Mouse (Mus musculus) myocyte (in vitro differentiated cells): ENCODE measurements around the gene Ninl.

ENCODE experiments used
- E2F4 ChIP-seq: IDR thresholded peaks from one replicate; pipeline ENCODE4 v1.6.1; 2011; ENCODE audit warnings: mild to moderate bottlenecking, control low read depth, moderate library complexity; ENCODE audit not compliant: insufficient read depth
- MAX ChIP-seq: IDR thresholded peaks from one replicate; pipeline ENCODE4 v1.6.1; 2011; ENCODE audit warnings: low read depth, mild to moderate bottlenecking, control low read depth
- POLR2A ChIP-seq: IDR thresholded peaks from one replicate; pipeline ENCODE4 v1.6.1; 2011; ENCODE audit warnings: low read depth, mild to moderate bottlenecking, control low read depth, moderate library complexity; ENCODE audit not compliant: insufficient read length
- TCF12 ChIP-seq: IDR thresholded peaks from one replicate; pipeline ENCODE4 v1.6.1; 2011; ENCODE audit warnings: mild to moderate bottlenecking, control low read depth; ENCODE audit not compliant: poor library complexity, insufficient read depth, severe bottlenecking
- USF1 ChIP-seq: IDR thresholded peaks from one replicate; pipeline ENCODE4 v1.6.1; 2011; ENCODE audit warnings: low read depth, mild to moderate bottlenecking, control low read depth, moderate library complexity

DNA sequence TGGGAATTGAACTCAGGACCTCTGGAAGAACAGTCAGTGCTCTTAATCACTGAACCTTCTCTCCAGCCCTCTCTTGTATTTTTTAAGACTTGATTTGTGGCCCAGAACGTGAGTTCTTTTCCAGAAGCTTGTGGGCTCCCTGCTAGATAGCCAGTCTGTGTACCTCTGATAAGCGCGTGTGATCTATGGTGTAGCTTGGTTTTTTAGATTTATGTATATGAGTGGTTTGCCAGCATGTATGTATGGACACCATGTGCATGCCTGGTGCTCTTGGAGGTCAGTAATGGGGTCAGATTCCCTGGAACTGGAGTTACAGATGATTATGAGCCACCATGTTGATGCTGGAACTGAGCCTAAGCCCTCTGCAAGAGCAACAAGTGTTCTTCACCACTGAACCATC is 118.6 kb downstream of the Ninl start:
- no peak for TF ChIP-seq POLR2A
- TF ChIP-seq MAX, result no peak
- TF ChIP-seq TCF12, result no peak
- TF ChIP-seq E2F4, result no peak
- TF ChIP-seq USF1, result no peak
